Mouse (Mus musculus) cerebellum, postnatal 10 days (tissue): ENCODE data around the gene Vmn2r124.
"Not testable (repeated sequence)": the region's sequence is repeated elsewhere in the genome, so short reads cannot be mapped to it uniquely, and the experiment has no call there.

Experiments used
- DNase-seq, 2 experiments: peaks; one replicate each; pipeline ENCODE4 v3.0.0; 2021; ENCODE audit warnings: mixed read lengths in 2 of 2

Gene Vmn2r124

GRCm38 (mm10) chr17:18049124-18049523 is at the start of gene Vmn2r124:
Gene Vmn2r124 (plus strand): TSS chr17:18049424.
- no peak for DNase-seq

GRCm38 (mm10) chr17:18004752-18005151 is 44.5 kb upstream of the Vmn2r124 start:
- DNase-seq = no peak

- DNase-seq = no peak
These were observed 27.8 kb upstream of the Vmn2r124 start, which contains the start of gene Fpr-rs4 for GRCm38 (mm10) chr17:18021433-18021832. Gene Fpr-rs4 (plus strand): TSS chr17:18021733.

GRCm38 (mm10) chr17:18084716-18085115 is 35.5 kb downstream of the Vmn2r124 start, which contains the start of gene Vmn2r91:
Gene Vmn2r91 (plus strand): TSS chr17:18085016.
- not testable (repeated sequence) for DNase-seq

- not testable (repeated sequence) for DNase-seq
These were observed 46.4 kb downstream of the Vmn2r124 start for GRCm38 (mm10) chr17:18095626-18096025.

- DNase-seq = not testable (repeated sequence)
These were observed 53.0 kb downstream of the Vmn2r124 start for GRCm38 (mm10) chr17:18102265-18102664.
